Mouse (Mus musculus) neural tube, embryonic 10.5 days (tissue): ENCODE measurements around the gene Krt222.
"Not testable (repeated sequence)": the region's sequence is repeated elsewhere in the genome, so short reads cannot be mapped to it uniquely, and the experiment has no call there.

Experiments
- DNase-seq: peaks from one replicate; pipeline ENCODE4 v3.0.0-alpha.2; 2017; ENCODE audit warnings: low spot score; ENCODE audit errors: extremely low spot score

The Krt222 gene

DNA sequence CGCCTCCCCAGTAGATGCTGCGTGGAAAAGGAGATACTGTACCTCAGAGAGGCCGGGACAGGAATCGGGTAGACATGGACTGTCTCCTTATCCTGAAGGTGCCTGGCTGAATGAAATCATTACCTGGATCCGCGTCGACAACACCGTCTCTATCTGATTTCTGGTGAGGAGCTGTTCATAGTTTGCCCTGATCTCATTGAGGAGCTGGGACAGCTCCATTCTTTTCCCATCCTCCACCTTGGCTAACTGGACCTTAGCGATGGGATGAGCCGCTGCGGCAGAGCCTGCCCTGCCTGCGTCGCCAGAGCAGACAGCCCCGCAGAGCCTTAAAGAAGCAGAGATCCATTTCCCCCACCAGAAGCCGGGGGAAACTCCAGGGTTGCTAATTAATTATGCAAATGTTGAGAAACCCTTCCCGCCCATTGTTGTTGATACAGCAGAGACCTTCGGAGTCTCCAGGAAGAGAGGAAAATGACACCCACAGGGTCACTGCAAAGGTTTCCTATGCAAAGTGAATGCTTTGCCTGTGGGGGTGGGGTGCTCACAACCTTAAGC, at the start of gene Krt222:
Gene Krt222 (minus strand): TSS at position 266 of the 555 bp plus-strand sequence.
- DNase-seq = peak; percentile 40

DNA sequence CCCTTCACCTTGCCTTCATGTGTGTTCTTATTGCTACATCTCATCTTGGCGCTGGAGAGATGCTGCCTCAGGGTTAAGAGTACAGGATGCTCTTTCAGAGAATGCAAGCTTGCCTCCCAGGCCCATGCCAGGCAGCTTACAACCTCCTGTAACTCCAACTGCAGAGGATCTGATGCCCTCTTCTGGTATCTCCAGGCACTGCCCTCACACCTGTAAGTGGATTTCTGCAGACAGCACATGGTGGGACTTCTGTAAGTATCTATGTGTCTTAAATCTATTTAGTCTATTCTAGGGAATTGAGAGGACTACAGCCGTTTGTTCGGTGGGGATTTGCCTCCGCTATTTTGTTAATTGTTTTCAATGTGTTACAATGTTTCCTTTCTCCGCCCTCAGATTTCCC, 49.0 kb upstream of the Krt222 start:
- DNase-seq = peak; percentile 25

DNA sequence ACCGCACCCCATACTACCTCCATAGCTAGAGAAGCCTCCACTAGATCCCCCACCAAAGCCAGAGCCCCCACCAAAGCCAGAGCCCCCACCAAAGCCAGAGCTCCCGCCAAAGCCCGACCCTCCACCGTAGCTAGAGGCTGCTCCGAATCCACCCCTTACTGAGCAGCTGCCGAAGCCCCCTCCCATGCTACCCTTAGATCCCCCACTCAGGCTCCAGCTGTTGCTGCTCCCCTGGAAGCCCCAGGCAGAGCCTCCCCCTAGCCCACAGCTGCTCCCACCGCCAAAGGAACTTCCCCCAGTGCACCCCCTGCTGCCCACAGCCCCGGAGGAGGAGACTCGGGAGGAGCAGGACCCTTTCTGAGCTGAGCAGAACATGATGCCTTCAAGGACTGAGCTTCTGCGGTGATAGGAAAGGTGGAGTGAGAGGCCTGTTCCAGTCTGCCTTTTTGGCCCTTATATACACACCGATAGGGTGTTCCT, 41.0 kb upstream of the Krt222 start, which contains the start of gene Krt24:
Gene Krt24 (minus strand): TSS at position 430 of the 480 bp plus-strand sequence.
- DNase-seq = no peak

DNA sequence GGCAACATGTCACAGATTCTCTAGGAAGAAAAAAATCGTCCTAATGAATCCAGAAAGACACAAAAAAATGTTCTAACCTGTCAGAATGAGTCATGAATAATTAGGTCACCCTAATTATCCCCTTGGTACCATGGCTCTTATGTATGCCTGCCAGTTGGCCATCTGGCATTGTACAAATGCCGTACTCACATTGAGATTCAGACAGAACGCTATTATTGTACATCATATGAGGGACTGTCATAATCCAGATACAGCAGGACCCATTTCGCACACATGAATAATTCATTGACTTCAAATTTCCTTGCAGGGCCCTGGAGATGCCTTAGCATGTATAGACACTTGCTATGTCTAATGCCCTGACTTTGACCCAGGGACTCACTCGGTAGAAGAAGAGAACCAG, 40.1 kb upstream of the Krt222 start:
- no peak for DNase-seq

DNA sequence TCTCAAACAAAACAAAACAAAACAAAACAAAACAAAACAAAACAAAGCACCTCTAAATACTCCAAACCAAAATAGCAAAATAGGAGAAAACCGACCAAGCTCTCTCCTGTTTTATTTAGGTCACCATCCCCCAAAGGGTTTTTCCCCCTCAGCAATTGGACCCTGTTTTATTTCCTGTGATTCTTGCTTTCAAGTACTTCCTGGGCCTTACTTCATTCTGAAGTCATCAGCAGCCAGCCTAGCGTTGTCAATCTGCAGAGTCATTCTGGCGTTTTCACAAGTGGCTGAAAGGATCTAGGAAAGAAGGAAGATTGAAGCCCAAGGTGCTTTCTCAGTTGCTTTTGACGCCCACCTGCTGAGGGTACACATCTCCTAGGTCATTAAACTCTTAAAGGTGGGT, 39.4 kb upstream of the Krt222 start:
- no peak for DNase-seq

DNA sequence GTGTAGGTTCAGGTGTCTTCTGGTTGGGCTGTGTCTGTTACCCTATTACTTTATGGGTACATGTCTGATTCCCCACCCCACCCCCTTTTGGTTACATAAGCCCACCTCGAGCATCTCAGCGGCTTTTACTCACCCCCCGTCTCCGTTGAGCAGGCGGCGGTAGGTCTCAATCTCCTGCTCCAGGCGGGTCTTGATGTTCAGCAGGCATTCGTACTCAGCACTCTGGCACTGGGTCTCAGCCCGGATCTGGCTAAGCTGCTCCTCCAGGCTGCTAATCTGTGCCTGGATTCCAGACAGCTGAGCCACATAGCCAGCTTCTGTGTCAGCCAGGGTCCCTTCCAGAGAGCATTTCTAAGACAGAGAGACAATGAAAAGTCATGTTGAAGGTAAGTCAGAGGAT, 37.2 kb upstream of the Krt222 start:
- DNase-seq = no peak

DNA sequence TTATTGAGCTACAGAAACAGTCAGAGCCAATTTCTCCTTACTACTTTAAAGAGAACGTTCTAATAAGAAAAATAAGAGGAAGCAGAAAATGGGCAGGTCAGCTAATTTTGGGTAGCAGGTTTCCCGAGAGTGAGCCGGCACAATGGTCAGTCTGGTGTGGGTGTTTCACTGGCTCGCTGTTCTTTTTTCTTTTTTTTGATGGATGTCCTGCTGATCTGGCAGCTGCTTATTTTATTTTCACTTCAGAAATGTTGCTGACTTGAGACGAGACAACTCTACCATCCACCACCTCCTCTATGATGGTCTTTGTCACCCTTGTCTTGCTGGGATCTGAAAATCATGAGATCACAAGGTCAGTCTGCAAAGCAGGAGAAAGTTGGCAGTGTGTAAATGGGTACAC, 36.1 kb upstream of the Krt222 start:
- no peak for DNase-seq

DNA sequence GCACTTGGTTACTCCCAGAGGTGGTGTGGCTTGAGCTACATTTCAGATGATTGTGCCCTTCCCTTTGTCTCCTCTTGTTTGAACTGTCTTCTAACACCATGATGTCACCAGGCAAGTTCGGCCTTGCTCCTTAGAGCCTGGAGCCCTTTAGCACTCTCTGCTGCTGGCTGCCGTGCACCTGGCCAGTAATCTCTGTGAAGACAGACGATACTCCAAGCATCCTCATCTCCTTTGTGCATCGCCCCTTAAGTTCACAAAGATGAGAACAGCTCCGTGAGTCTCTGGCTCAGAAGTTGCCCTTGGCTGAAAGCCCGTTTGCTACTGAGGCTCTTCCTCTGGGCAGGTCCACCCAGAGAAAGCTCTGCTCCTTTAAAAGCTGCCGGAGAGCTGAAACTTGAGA, 32.9 kb upstream of the Krt222 start:
- DNase-seq = no peak

DNA sequence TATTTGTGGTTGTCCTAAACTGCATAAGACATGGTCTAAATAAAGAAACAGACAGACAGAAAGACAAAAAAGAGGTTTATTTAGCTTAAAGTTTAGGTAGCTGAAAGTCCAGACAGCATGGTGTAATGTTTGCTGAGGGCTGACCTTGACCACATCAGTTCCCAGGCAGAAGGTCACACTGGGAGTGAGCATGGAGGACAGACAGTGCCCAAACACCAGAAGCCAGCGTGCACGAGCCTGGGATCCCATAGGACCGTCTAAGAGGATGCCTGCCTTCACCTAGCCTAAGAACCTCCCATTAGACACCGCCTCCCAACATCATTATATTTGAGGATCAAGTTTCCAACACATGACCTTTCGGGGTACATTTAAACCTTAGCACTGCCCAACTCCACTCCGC, 31.7 kb upstream of the Krt222 start:
- DNase-seq = no peak

DNA sequence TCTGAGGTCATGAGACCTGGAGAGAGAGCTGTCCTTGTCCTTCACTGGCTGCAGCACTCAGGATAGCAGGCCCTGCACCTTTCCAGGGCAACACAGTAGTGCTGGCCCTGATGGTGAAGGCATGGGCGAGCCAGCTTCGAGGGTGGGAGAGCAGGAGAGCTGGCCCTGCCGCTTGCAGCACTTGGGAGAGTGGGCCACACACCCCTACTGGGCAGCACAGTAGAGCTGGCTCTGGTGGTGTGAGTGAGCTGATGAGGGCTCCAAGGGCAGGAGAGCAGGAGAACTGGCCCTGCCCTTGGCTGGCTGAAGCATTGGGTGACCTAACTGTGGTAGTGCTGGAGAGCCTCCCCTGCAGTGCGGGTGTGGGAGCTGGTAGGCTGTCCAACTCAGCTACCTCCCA, 28.8 kb upstream of the Krt222 start:
- no peak for DNase-seq

DNA sequence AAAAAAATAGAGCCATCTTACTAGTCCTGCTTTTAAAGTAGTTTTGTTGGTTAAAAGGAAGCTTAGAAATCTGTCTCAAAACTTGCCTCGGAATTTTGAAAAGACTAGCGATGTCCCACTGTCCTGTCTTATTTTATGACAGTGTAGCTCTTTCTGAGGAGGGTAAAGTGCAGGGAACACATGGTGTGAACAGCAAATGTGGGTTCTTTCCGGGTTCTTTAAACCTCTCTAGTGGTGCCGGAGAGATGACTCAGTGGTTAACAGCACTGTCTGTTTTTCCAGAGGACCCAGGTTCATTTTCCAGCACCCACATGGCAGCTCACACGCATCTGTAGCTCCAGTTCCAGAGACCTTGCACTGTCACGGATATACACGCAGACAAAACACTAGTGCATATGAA, 25.3 kb upstream of the Krt222 start:
- no peak for DNase-seq

DNA sequence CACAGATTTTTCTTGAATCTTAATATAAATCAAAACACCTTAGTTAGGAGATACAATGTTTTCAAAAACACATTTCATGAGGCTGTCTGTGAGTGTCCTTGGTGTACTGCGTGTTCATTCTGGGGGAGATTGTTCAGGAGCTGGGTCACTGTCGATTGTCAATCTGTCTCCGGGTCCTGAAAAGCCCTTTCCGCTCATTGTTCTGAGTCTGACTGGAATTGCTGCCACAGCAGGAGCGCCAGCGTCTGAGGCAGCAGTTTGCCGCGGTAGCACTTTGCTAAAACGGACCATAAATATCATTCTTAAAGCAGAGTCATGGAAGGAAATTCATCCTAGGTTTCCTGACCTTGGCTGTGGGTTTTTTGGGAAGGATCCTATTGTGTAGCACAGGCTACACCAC, 21.9 kb upstream of the Krt222 start:
- DNase-seq = no peak

DNA sequence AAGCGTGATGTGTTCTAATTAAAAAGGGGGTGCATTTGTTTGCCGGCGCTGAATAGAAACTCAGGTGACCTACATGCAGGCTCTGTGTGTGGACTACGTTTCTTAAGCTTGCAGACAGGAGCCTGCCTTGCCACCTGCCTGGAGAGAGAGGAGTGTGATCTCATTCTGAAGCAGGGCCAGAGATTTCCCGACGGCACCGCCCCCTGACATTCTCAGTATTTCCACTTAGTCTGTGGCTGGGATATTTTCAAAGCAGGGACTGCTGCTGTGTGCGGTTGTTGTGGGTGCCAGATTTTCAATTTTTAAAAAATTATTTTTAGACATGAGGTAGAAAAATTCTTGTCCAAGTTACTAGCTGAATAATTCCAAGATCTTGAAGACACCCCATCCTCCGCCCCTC, 21.3 kb upstream of the Krt222 start:
- no peak for DNase-seq

DNA sequence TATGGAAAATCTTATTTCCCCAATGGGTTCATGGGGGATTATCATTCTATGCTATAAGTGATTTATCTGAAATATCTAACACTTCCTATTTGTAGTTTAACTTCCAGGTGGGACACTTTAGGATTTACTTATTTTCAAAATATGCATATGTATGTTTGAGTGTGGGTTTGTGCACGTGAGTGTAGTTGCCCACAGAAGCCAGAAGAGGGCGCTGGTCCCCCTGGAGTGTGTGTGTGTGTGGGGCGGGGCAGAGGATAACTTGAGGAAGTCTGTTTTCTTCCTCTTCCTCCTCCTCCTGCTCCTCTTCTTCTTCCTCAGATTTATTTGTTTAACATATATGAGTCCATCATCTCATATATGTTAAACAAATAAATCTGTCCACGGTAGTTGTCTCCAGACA, 12.3 kb upstream of the Krt222 start:
- no peak for DNase-seq

DNA sequence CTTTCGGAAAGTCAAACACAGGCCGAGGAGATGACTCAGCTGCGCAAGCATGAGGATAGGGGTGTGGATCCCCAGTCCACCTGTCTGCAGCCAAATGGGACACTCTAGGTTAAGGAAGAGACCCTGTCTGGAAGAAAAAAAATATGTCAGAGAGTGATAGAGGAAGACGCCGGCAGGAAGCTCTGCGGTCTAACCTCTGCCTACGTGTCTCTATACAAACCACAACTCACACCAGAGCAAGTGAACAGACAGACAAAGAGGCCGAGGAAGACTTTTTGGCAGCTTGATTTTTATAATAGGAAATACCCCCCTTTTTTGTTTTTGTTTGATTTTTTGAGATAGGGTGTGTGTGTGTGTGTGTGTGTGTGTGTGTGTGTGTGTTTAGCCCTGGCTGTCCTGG, 11.4 kb upstream of the Krt222 start:
- no peak for DNase-seq

DNA sequence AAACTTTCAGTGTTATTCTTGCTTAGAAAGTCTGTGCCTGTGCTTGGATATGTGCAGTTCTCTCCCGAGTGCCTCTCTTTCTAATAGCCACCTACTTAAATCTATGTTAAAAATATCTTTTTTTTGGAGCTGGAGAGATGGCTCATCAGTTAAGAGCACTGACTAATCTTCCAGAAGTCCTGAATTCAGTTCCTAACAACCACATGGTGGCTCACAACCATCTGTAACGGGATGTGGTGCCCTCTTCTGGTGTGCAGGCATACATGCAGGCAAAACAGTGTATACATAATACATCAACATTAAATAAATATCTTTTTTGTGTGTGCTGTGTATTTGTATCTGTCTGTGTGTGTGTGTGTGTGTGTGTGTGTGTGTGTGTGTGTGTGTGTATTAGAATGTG, 10.0 kb upstream of the Krt222 start:
- DNase-seq = no peak

DNA sequence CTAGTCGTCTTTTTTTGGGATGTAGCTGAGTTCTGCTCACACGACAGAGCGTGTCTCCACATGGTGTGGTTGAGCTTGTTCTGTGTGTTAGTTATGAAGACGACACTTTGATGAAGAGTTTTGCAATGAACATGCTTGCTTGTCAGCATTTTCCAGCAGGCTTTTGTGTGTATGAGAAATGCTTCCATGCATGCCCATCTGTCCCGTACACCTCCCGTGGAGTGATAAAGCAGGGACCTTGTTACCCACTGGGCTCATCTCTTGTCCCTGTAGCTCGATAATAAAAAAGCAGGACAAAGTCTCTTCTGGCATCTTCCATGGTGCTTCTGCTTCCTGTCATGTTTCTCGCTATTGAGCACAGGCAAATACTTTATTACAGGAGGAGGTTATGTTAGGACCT, 8.8 kb upstream of the Krt222 start:
- DNase-seq = no peak

DNA sequence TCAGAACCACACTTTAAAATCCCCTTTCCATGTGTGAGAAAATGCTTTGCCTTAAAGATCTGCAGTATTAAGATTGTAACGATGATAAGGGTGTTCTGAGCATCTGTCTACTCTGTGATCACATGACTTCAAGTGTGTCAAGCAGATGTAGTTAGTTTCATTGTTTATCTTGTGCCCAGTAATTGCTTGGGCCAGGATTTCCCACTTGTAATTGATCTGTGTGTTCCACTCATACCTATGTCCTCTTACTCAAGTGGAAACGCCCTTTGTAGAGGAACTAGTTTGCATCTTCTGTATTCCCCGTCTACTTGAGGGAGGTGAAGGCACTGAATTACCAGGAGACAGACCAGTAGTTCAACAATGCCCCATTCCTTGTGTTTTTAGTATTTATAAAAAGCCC, 6.8 kb upstream of the Krt222 start:
- no peak for DNase-seq

DNA sequence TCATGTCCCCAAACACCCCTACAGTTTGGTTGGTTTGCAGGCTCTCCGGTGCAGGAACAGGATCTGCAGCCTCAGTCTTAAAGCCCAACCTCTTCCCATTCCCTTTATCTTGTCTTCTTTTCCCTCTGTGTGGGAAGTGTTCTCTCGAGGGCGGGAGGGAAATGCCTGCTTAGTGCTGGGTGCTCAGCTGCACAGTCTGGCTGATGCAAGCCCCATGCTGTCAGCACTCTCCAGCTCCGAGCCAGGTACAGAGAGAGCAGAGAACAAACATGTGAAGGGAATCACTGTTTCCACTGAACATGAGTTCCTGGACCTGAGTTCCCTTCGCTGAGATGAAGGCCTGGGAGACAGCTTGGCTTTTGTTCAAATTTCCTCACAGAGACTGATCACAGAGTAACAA, 6.4 kb upstream of the Krt222 start:
- no peak for DNase-seq

DNA sequence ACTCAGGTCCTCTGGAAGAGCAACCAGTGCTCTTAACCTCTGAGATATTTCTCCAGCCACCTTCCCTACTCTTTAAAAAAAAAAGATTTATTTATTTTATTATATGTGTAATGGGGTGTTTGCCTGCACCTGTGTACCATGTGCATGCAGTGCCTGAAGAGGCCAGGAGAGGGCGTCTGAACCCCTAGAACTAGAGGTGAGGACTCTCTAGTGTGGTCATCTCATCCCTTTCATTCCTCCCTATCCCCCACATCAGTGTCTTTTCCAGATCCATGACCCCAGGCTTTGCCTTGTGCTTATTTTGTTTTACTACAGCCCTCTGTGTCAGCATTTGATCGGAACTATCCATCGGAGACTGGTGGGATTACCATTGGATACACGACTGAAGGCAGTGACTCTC, 5.2 kb upstream of the Krt222 start:
- no peak for DNase-seq

DNA sequence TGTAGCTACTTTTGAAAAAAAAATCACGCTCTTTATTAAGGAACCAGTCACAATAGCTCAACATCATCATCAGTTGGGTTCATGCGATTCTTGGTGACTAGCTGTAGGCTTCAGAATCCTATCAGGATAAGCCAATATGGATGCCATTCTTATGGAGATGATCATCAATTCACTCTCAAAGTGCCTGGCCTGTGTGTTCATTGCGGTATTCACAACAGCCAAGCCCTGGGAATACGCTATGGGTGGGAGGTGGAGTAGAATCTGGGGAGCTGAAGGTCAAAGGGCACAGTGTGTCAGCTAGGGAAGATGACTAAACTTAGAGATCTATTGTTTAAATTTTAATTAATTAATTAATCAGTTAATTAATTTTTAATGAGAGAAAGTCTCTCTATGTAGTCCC, 4.0 kb upstream of the Krt222 start:
- DNase-seq = no peak

DNA sequence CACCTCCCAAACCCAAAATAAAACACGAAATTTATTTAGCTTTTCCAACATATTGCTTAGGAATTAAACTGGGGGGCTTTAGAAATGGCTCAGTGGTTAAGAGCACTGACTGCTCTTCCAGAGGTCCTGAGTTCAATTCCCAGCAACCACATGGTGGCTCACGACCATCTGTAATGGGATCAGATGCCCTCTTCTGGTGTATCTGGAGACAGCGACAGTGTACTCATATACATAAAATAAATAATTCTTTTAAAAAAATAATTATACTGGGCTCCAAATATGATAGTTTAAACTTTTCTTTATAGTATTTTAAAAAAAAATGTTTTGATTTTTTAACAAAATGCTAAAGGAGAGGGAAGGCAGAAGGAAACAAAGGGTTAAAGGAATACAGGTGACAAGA, 634 bp upstream of the Krt222 start:
- DNase-seq = not testable (repeated sequence)

DNA sequence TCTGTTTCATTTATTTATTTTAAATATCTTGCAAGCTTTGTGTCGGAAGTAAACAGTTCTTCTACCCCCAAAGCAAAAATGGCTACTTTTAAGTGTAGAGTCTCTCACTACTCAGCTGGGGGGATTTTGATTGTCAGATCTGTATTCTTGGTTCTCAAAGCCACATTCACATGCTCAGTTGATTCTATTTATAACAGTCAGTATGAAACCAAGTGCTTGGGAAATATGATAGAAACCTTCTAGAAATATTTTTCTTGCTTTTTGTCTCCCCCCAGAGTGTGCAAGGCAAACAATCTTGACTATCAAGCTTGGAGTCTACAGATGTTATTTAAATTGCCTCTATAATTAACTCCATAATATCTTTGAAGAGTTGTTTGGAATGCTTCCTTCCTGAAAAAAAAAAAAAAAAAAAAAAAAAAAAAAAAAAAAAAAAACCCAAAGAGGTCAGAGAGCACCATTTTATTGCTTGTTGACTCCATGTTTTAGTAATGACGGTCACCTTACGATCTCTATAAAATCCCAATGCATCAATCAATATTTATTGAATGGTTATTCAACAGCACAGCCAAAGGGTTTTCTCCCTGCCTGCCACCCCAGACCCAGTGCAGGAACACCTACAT, 575 bp downstream of the Krt222 start:
- DNase-seq = no peak

DNA sequence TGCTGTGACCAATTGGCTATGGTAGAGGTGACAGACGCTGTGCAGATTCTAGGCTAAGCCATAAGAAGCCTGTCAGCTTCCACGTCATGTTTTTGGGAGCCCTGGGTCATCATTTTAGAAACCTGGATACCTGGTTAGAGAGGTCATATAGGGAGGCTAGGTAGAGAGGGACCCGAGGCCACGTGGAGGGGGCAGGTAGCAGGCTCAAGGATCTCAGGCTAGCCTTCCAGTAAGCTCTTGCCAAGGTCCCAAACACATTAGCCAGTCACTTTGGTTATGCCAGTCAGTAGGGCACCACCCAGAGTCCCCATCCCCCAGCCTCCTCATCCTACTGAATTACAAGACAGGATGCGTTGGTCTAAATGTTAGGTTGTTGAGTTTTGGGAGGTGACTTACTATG, 1.8 kb downstream of the Krt222 start:
- DNase-seq = no peak
